Mouse (Mus musculus): ENCODE measurements around the gene Krcc1.

GRCm38 (mm10) chr6:71250951-71251350, 20.5 kb upstream of the Krcc1 start:
- no peak for TF ChIP-seq E2F4 (IDR thresholded peaks at IDR 0.05; ENCODE audit: borderline replicate concordance, low read depth, low read length)
- no peak for TF ChIP-seq POLR2A (IDR thresholded peaks at IDR 0.05; ENCODE audit: control insufficient read depth in 1 of 2, insufficient read depth in 1 of 2, low read depth in 1 of 2, low read length in 2 of 2, poor library complexity in 1 of 2)
- TF ChIP-seq USF1 (IDR thresholded peaks at IDR 0.05; ENCODE audit: low read depth, low read length), result no peak
- no peak for TF ChIP-seq TCF12 (IDR thresholded peaks at IDR 0.05; ENCODE audit: low read depth, low read length)
- TF ChIP-seq CTCF (IDR thresholded peaks at IDR 0.05 in 2 of 3, conservative IDR thresholded peaks at IDR 0.05 in 1 of 3; ENCODE audit: control insufficient read depth in 1 of 3, insufficient read depth in 1 of 3, low read depth in 2 of 3, low read length in 3 of 3, poor library complexity in 1 of 3, severe bottlenecking in 1 of 3), result no peak
- TF ChIP-seq POLR2AphosphoS5 (IDR thresholded peaks at IDR 0.05; ENCODE audit: borderline replicate concordance, low read depth, low read length), result no peak
- no peak for TF ChIP-seq ZNF384 (IDR thresholded peaks at IDR 0.05; ENCODE audit: low read depth, low read length)
